Mouse (Mus musculus) forebrain, postnatal 0 days (tissue): Measurements from ENCODE around the gene Srl. TPM values are rescaled to one million over a fixed set of nuclear protein-coding genes. Genes with fewer than 3 reads are reported as not detected.
A peak's percentile ranks its signal among the peaks of the same experiment; 100 is the strongest.

Experiments used
- ATAC-seq: fragments of 200-750 bp; cut with Nextera tagmentation; 2 replicates; pipeline ENCODE4 v1.8.0; 2017; ENCODE audit warnings: mild to moderate bottlenecking, moderate library complexity
- DNase-seq: peaks from one replicate; pipeline ENCODE4 v3.0.0-alpha.2; 2015
- H3K27ac ChIP-seq: fragments of 300-500 bp; sonication (generic); 2 replicates; pipeline ENCODE4 v1.5.1; 2014; ENCODE audit warnings: low read depth, mild to moderate bottlenecking, antibody characterized with exemption, low read length, moderate library complexity, mixed read lengths
- H3K27me3 ChIP-seq: fragments of 300-500 bp; sonication (generic); 2 replicates; pipeline ENCODE4 v1.6.1; 2014; ENCODE audit warnings: mild to moderate bottlenecking, low read length, mixed read lengths; ENCODE audit not compliant: insufficient read depth
- H3K36me3 ChIP-seq: fragments of 300-500 bp; sonication (generic); 2 replicates; pipeline ENCODE4 v1.6.1; 2014; ENCODE audit warnings: mild to moderate bottlenecking, moderate library complexity; ENCODE audit not compliant: insufficient read depth
- H3K4me1 ChIP-seq: fragments of 300-500 bp; sonication (generic); 2 replicates; pipeline ENCODE4 v1.6.1; 2014; ENCODE audit warnings: antibody characterized with exemption; ENCODE audit not compliant: insufficient read depth
- H3K4me2 ChIP-seq: fragments of 300-500 bp; sonication (generic); 2 replicates; pipeline ENCODE4 v1.6.1; 2014; ENCODE audit warnings: low read depth, mild to moderate bottlenecking, moderate library complexity
- H3K4me3 ChIP-seq: fragments of 300-500 bp; sonication (generic); 2 replicates; pipeline ENCODE4 v1.5.1; 2014; ENCODE audit warnings: low read depth, low read length, mixed read lengths
- H3K9ac ChIP-seq: fragments of 300-500 bp; sonication (generic); 2 replicates; pipeline ENCODE4 v1.6.1; 2014; ENCODE audit warnings: mild to moderate bottlenecking
- H3K9me3 ChIP-seq: fragments of 300-500 bp; sonication (generic); 2 replicates; pipeline ENCODE4 v1.6.1; 2016; ENCODE audit warnings: low read length
- CTCF ChIP-seq: sonication (generic); IDR thresholded peaks from 2 replicates; pipeline ENCODE4 v1.5.1; 2016; ENCODE audit warnings: antibody characterized with exemption, control low read depth, low read depth
- WGBS: fragments of 180-500 bp; shearing (Covaris S2); extraction: QIAGEN DNeasy Blood & Tissue Kit; methylation state at CpG from one replicate; pipeline ENCODE4 v1.1.7; 2014; 5-methylcytosine and 5-hydroxymethylcytosine counted together
- polyA plus RNA-seq: library from polyadenylated mRNA; unstranded; fragments of >200 nt; fragmentation: Nextera tagmentation; extraction: Ambion mirVana; gene quantifications from 2 replicates; pipeline ENCODE4 v1.2.1, GENCODE M21; 2015
- total RNA-seq: library from RNA; depleted of rRNA; stranded (reverse); fragments of >200 nt; gene quantifications from 2 replicates; pipeline ENCODE4 v1.2.3, GENCODE M21; 2014

Gene Srl
- total and polyA plus RNA-seq, 2 experiments from 2014 or later, result 23.4 to 55.0 TPM

DNA sequence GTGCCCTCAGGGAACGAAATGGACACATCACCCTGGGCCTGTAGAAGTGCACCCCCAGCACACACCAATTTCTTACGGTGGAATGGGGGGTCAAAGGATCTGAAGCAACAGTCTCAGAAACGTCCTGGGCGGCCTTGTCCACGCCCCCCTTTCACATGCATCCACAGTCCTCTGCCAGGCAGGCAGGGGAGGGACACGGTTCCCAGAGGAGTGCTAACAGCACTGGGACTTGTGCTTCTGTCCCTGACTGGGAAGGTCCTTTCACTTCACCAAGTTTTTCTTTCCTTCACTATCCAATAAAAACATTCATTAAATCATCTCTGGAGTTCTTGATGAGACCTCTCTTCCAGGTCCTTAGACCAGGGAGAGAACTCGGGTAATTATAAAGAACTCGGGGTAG is 20.9 kb downstream of the Srl start:
- no peaks in the 10 kb centered on the region for H3K9me3 ChIP-seq
- WGBS, result 76% methylated on average over 8 of the region's 8 CpGs
- DNase-seq (no peak), ATAC-seq (no peak)
- no peak overlapping the region for H3K4me3 ChIP-seq
- H3K4me2 ChIP-seq, result no peak overlapping the region
- H3K9ac ChIP-seq, result no peak overlapping the region
- no peaks in the 10 kb centered on the region for H3K27me3 ChIP-seq
- TF ChIP-seq CTCF, result no peak
- H3K27ac ChIP-seq, result no peak overlapping the region
- H3K4me1 ChIP-seq, result no peaks in the 10 kb centered on the region
- H3K36me3 ChIP-seq, result no peaks in the 10 kb centered on the region

DNA sequence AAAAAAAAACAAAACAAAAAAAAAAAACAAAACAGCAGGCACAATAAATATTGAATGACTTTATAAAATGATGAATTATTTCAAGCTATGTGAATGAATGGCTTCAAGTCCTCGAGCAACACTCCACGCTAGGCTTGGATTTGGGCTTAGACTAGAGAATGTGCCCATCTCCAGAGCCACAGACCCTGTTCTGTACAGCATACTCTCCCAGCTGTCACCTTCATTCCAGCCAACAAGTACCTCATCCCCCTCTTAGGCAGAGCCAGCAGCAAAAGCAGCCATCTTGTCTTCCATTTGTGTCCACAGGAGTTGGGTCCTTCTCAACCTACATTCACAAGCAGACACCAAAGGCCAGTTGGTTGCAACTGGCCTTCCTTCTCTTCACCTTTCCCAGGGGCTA is 21.8 kb downstream of the Srl start:
- DNase-seq (no peak), ATAC-seq (no peak)
- Histone ChIP-seq H3K27ac (no peak overlapping the region), H3K9ac (no peak overlapping the region), H3K4me1 (no peaks in the 10 kb centered on the region), H3K4me2 (no peak overlapping the region), H3K4me3 (no peak overlapping the region), H3K9me3 (no peaks in the 10 kb centered on the region), H3K36me3 (no peaks in the 10 kb centered on the region), H3K27me3 (no peaks in the 10 kb centered on the region)
- TF ChIP-seq CTCF, result no peak
- 75% methylated on average over 2 of the region's 2 CpGs for WGBS

- WGBS, result 46% methylated on average over 4 of the region's 4 CpGs
- DNase-seq, result no peak
These were observed 22.5 kb downstream of the Srl start for GRCm38 (mm10) chr16:4519157-4519556.

DNA sequence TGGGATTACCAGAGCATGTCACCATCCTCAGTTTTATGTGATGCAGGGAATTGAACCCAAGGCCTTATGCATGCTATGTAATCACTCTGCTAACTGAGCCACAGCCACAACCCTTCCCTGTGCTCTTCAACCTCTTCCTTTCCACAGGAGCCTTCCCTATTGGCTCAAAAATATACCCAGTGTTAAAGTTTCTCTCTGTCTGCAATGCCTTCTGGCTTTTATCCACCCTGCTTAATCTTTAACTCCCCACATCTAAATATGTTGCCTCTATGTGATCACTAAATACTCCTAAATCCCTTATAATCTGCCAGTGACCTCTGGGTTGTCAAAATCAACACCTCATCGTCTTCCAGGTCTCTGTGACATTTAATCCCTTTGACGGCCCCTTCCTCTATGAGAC is 23.7 kb downstream of the Srl start:
- H3K9ac ChIP-seq, result no peak overlapping the region
- no peak for TF ChIP-seq CTCF

More at GRCm38 (mm10) chr16:4519157-4519556, 22.5 kb downstream of the Srl start:
- H3K9ac ChIP-seq, result no peak overlapping the region
- H3K4me3 ChIP-seq, result no peak overlapping the region
- no peaks in the 10 kb centered on the region for H3K27me3 ChIP-seq
- no peak for ATAC-seq
- no peaks in the 10 kb centered on the region for H3K36me3 ChIP-seq
- H3K4me2 ChIP-seq, result no peak overlapping the region
- H3K27ac ChIP-seq, result no peak overlapping the region
- H3K4me1 ChIP-seq, result no peaks in the 10 kb centered on the region
- TF ChIP-seq CTCF, result no peak
- no peaks in the 10 kb centered on the region for H3K9me3 ChIP-seq

GRCm38 (mm10) chr16:4514383-4514782 is 27.2 kb downstream of the Srl start:
- 90% methylated on average over 3 of the region's 3 CpGs for WGBS
- no peaks in the 10 kb centered on the region for H3K27me3 ChIP-seq
- TF ChIP-seq CTCF, result no peak
- no peaks in the 10 kb centered on the region for H3K9me3 ChIP-seq
- no peak overlapping the region for H3K27ac ChIP-seq
- H3K4me2 ChIP-seq, result no peak overlapping the region
- no peaks in the 10 kb centered on the region for H3K36me3 ChIP-seq
- no peak overlapping the region for H3K4me3 ChIP-seq
- ATAC-seq (no peak), DNase-seq (no peak)
- no peaks in the 10 kb centered on the region for H3K4me1 ChIP-seq
- no peak overlapping the region for H3K9ac ChIP-seq

More for the DNA sequence above, 23.7 kb downstream of the Srl start:
- WGBS, result 80% methylated on average over 2 of the region's 2 CpGs
- Histone ChIP-seq H3K27me3 (no peaks in the 10 kb centered on the region), H3K4me1 (no peaks in the 10 kb centered on the region), H3K9me3 (no peaks in the 10 kb centered on the region), H3K36me3 (no peaks in the 10 kb centered on the region), H3K4me3 (no peak overlapping the region), H3K4me2 (no peak overlapping the region), H3K27ac (no peak overlapping the region)
- ATAC-seq (no peak), DNase-seq (no peak)

DNA sequence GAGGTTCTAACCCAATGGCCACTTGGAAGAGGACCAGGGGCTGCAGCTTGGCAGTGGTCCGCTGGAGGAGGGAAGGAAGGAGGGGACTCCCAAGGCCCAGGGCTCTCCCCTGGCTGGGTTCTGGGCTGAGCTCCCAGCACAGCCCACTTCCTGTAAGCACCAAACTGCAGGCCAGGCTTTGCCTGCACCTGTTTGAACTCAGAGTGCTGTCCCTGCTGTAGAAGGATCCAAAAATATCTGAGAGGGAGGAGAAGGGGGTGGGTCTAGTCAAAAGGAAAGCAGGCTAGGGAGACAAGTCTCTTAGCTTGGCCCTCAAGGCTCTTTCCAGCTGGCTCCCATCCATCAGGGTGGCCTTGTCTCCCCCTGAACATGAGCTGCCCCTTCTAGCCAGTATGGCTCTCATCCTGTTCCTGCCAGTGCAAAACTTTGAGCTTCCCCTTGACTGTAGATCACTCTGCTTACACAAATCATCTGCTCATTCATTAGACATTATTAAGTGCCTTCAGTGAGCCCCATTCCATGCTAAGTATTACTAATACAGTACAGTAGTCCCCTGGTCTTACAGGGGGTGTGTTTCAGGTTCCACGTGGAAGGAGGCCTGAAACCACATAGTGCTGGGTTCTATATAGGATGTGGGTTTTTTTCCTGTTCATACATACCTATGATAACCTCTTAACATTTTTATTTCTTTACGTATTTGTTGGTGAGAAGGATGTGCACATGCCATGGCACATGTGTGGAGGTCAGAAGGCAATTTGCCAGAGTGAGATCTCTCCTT is 28.8 kb downstream of the Srl start:
- TF ChIP-seq CTCF, result no peak
- Histone ChIP-seq H3K9ac (no peak overlapping the region), H3K36me3 (no peaks in the 10 kb centered on the region), H3K27ac (no peak overlapping the region), H3K9me3 (no peaks in the 10 kb centered on the region), H3K27me3 (no peaks in the 10 kb centered on the region), H3K4me3 (no peak overlapping the region), H3K4me2 (no peak overlapping the region), H3K4me1 (no peaks in the 10 kb centered on the region)
- DNase-seq (peak; percentile 22), ATAC-seq (peak; percentile 67; the same call in 1 of the 2 replicates)
- 70% methylated on average over 3 of the region's 3 CpGs for WGBS

DNA sequence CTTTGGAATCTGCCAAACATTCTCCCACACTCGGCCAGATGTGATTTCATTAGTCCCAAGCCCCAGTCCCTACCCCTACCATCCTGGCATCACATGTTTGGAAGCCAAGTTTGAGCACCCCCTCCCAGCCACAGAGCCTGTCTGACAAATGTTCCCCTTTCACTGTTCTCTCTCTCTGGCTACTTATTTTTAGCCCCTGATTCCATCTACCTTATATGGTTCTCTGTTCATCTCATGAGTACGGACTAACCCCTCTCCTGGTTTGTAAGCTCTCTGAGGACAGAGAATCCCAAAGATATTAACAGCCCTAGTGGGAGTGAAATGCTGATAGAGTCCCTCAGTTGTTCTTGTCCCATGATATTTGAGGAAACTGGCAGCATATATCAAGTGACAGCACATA is 30.2 kb downstream of the Srl start:
- WGBS, result 82% methylated on average over 2 of the region's 2 CpGs

More for the DNA sequence above, 30.2 kb downstream of the Srl start:
- Histone ChIP-seq H3K9me3 (no peaks in the 10 kb centered on the region), H3K27ac (no peak overlapping the region), H3K4me3 (no peak overlapping the region), H3K9ac (no peak overlapping the region), H3K4me2 (no peak overlapping the region), H3K36me3 (no peaks in the 10 kb centered on the region), H3K4me1 (no peaks in the 10 kb centered on the region), H3K27me3 (no peaks in the 10 kb centered on the region)
- no peak for TF ChIP-seq CTCF
- DNase-seq (no peak), ATAC-seq (no peak)
